Mouse (Mus musculus) liver, postnatal 0 days (tissue): ENCODE data around the gene Timp2. TPM values are rescaled to one million over a fixed set of nuclear protein-coding genes. Genes with fewer than 3 reads are reported as not detected.
"Not testable (repeated sequence)": the region's sequence is repeated elsewhere in the genome, so short reads cannot be mapped to it uniquely, and the experiment has no call there.

Experiments
- ATAC-seq: fragments of 200-750 bp; cut with Nextera tagmentation; 2 replicates; pipeline ENCODE4 v1.8.0; 2017; ENCODE audit warnings: mild to moderate bottlenecking, moderate library complexity
- DNase-seq: peaks from one replicate; pipeline ENCODE4 v3.0.0-alpha.2; 2016
- H3K27ac ChIP-seq: fragments of 300-500 bp; sonication (generic); 2 replicates; pipeline ENCODE4 v1.5.1; 2014; ENCODE audit warnings: antibody characterized with exemption, moderate library complexity, mild to moderate bottlenecking, low read depth
- H3K27me3 ChIP-seq: fragments of 300-500 bp; sonication (generic); 2 replicates; pipeline ENCODE4 v1.6.1; 2014; ENCODE audit warnings: low read length, control low read depth, mixed read lengths; ENCODE audit not compliant: insufficient read depth
- H3K36me3 ChIP-seq: fragments of 300-500 bp; sonication (generic); replicated peaks from 2 replicates; pipeline ENCODE4 v1.6.1; 2014; ENCODE audit warnings: mild to moderate bottlenecking, control low read depth, low read length, moderate library complexity, mixed read lengths; ENCODE audit not compliant: insufficient read depth
- H3K4me1 ChIP-seq: fragments of 300-500 bp; sonication (generic); 2 replicates; pipeline ENCODE4 v1.6.1; 2014; ENCODE audit warnings: antibody characterized with exemption, mild to moderate bottlenecking, control low read depth; ENCODE audit not compliant: insufficient read depth
- H3K4me2 ChIP-seq: fragments of 300-500 bp; sonication (generic); 2 replicates; pipeline ENCODE4 v1.6.1; 2014; ENCODE audit warnings: low read depth, mild to moderate bottlenecking, low read length, moderate library complexity, mixed read lengths
- H3K4me3 ChIP-seq: fragments of 300-500 bp; sonication (generic); 2 replicates; pipeline ENCODE4 v1.5.1; 2014; ENCODE audit warnings: low read depth, low read length
- H3K9ac ChIP-seq: fragments of 300-500 bp; sonication (generic); replicated peaks from 2 replicates; pipeline ENCODE4 v1.6.1; 2014; ENCODE audit warnings: mild to moderate bottlenecking, moderate library complexity
- H3K9me3 ChIP-seq: fragments of 300-500 bp; sonication (generic); 2 replicates; pipeline ENCODE4 v1.6.1; 2016; ENCODE audit warnings: mild to moderate bottlenecking, control low read depth, low read length, mixed read lengths
- CTCF ChIP-seq: sonication (generic); IDR thresholded peaks from 2 replicates; pipeline ENCODE4 v1.5.1; 2016; ENCODE audit warnings: antibody characterized with exemption, low read depth
- EP300 ChIP-seq: IDR thresholded peaks from 2 replicates; pipeline ENCODE4 v1.6.1; 2016; ENCODE audit warnings: antibody characterized with exemption, low read depth, mild to moderate bottlenecking
- WGBS: fragments of 180-500 bp; shearing (Covaris S2); extraction: QIAGEN DNeasy Blood & Tissue Kit; methylation state at CpG from one replicate; pipeline ENCODE4 v1.1.7; 2014; ENCODE audit not compliant: insufficient replicate concordance; 5-methylcytosine and 5-hydroxymethylcytosine counted together
- polyA plus RNA-seq: library from polyadenylated mRNA; unstranded; fragments of >200 nt; fragmentation: Nextera tagmentation; extraction: Ambion mirVana; gene quantifications from 2 replicates; pipeline ENCODE4 v1.2.1, GENCODE M21; 2015

Gene Timp2
- polyA plus RNA-seq, 1 experiment from 2014 or later: 8.4 TPM

GRCm38 (mm10) chr11:118379251-118380009 lies 23.9 kb upstream of the Timp2 start:
- Histone ChIP-seq H3K9ac (no peak overlapping the region), H3K9me3 (no peaks in the 10 kb centered on the region), H3K27ac (no peak overlapping the region), H3K4me2 (no peak overlapping the region), H3K4me3 (no peak overlapping the region), H3K4me1 (no peaks in the 10 kb centered on the region), H3K36me3 (no peaks in the 10 kb centered on the region), H3K27me3 (no peaks in the 10 kb centered on the region)
- DNase-seq: peak; percentile 85
- TF ChIP-seq CTCF: peak; percentile 87
- TF ChIP-seq EP300: no peak
- ATAC-seq: peak; percentile 45; the same call in 1 of the 2 replicates
- WGBS: 33% methylated on average over 11 of the region's 11 CpGs

- no peak overlapping the region for H3K4me2 ChIP-seq
- no peaks in the 10 kb centered on the region for H3K9me3 ChIP-seq
- H3K9ac ChIP-seq: no peak overlapping the region
- H3K4me1 ChIP-seq: no peaks in the 10 kb centered on the region
- H3K36me3 ChIP-seq: no peaks in the 10 kb centered on the region
- H3K4me3 ChIP-seq: no peak overlapping the region
- H3K27me3 ChIP-seq: no peaks in the 10 kb centered on the region
- H3K27ac ChIP-seq: no peak overlapping the region
- no peak for DNase-seq
- TF ChIP-seq CTCF: no peak
- no peak for TF ChIP-seq EP300
- ATAC-seq: no peak
- 71% methylated on average over 6 of the region's 6 CpGs for WGBS
Measured at GRCm38 (mm10) chr11:118378656-118379055, 23.1 kb upstream of the Timp2 start.

- H3K27ac ChIP-seq, ATAC-seq, H3K4me1 ChIP-seq, H3K4me2 ChIP-seq, H3K4me3 ChIP-seq, H3K27me3 ChIP-seq, H3K9me3 ChIP-seq, H3K9ac ChIP-seq, H3K36me3 ChIP-seq, DNase-seq: not testable (repeated sequence)
Measured at GRCm38 (mm10) chr11:118376323-118376722, 20.8 kb upstream of the Timp2 start.

GRCm38 (mm10) chr11:118375881-118376280 lies 20.3 kb upstream of the Timp2 start:
- ATAC-seq (no peak), DNase-seq (no peak)
- 71% methylated on average over 5 of the region's 5 CpGs for WGBS
- Histone ChIP-seq H3K4me2 (no peak overlapping the region), H3K36me3 (no peaks in the 10 kb centered on the region), H3K9me3 (no peaks in the 10 kb centered on the region), H3K4me1 (no peaks in the 10 kb centered on the region), H3K27me3 (no peaks in the 10 kb centered on the region), H3K4me3 (no peak overlapping the region), H3K9ac (no peak overlapping the region), H3K27ac (no peak overlapping the region)
- no peak for TF ChIP-seq CTCF
- no peak for TF ChIP-seq EP300

GRCm38 (mm10) chr11:118375461-118375860 lies 19.9 kb upstream of the Timp2 start:
- TF ChIP-seq CTCF (no peak), EP300 (no peak)
- H3K9me3 ChIP-seq: no peaks in the 10 kb centered on the region
- H3K4me1 ChIP-seq: no peaks in the 10 kb centered on the region
- no peaks in the 10 kb centered on the region for H3K36me3 ChIP-seq
- H3K27ac ChIP-seq: no peak overlapping the region
- H3K4me2 ChIP-seq: no peak overlapping the region
- DNase-seq: no peak
- 77% methylated on average over 8 of the region's 8 CpGs for WGBS
- H3K9ac ChIP-seq: no peak overlapping the region
- ATAC-seq: no peak
- H3K4me3 ChIP-seq: no peak overlapping the region
- no peaks in the 10 kb centered on the region for H3K27me3 ChIP-seq

- no peak overlapping the region for H3K27ac ChIP-seq
- DNase-seq (no peak), ATAC-seq (no peak)
Measured at GRCm38 (mm10) chr11:118375006-118375405, 19.5 kb upstream of the Timp2 start.

More at GRCm38 (mm10) chr11:118375006-118375405, 19.5 kb upstream of the Timp2 start:
- TF ChIP-seq EP300: no peak
- TF ChIP-seq CTCF: peak; percentile 12; the same call in 1 of the 2 replicates
- Histone ChIP-seq H3K9ac (no peak overlapping the region), H3K27me3 (no peaks in the 10 kb centered on the region), H3K4me1 (no peaks in the 10 kb centered on the region), H3K9me3 (no peaks in the 10 kb centered on the region), H3K36me3 (no peaks in the 10 kb centered on the region), H3K4me2 (no peak overlapping the region), H3K4me3 (no peak overlapping the region)
